Mouse (Mus musculus) ovary, adult 18-20 months (tissue): ENCODE measurements around the gene Plekhn1.

ENCODE experiments used
- DNase-seq: peaks from one replicate; pipeline ENCODE4 v3.0.0; 2022; ENCODE audit warnings: low spot score, mixed read lengths

The Plekhn1 gene

DNA sequence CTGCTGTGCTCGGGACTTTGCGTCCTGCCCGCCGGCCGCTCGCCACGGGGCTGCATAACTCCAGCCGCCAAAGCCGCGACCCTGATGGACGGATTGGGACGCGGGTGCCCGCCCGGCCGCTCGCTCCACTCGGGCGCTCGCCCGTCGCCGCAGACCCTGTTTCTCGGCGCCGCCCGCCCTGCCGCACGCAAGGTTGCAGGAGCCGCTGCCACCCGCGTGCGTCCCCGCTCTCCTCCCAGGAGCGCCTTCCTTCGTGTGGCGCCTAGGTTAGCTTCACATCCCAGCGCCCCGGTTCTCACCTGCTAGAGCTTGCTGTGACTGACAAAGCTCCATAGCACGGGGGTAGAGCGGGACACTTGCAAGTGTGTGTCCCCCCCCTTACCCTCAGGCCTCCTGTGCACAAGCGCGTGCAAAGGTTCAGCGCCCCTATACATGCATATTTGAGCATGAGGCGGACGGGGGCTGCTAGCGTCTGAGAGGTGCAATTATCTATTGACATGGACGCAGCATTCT lies at the start of gene Plekhn1:
TSS of gene Plekhn1 (minus strand) at position 157 of the 513 bp plus-strand sequence.
- peak; percentile 54 for DNase-seq

DNA sequence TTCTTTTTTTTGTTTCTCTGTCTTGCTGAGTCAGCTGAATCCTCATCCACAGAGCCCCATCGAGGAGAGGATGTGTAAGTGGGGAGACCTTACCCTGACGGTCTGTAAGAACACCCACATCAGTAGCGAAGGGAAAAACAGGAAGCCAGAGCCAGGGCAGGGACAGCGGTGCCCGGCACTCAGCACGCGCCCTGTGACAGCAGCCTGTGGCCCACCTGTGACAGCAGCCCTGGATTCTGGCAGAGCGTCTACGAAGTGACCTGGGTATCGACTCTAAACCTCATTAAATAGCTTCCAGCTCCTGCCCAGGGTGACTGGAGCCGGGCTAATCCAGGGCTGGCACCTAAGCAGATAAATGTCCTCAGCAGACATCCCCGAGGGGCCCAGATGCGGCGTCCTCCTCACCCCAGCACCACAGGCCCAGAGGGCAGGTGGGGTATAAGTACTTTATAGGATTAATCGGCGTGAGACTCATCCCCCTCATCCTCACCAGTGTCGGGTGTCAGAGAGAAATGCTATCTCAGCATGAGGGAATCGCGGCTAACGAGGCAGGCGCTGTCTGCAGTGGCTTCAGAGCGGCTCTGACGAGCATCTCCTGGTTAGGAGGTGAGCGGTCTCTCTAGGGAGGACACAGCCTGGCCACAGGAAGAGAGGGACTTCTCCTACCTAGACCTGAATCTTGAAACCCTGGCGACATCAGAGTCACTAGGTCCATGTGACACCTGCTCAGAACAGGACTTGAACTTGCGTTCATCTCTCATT lies 20.6 kb upstream of the Plekhn1 start, which contains the start of gene Samd11:
TSS of gene Samd11 (minus strand) at position 580 of the 762 bp plus-strand sequence.
- no peak for DNase-seq

DNA sequence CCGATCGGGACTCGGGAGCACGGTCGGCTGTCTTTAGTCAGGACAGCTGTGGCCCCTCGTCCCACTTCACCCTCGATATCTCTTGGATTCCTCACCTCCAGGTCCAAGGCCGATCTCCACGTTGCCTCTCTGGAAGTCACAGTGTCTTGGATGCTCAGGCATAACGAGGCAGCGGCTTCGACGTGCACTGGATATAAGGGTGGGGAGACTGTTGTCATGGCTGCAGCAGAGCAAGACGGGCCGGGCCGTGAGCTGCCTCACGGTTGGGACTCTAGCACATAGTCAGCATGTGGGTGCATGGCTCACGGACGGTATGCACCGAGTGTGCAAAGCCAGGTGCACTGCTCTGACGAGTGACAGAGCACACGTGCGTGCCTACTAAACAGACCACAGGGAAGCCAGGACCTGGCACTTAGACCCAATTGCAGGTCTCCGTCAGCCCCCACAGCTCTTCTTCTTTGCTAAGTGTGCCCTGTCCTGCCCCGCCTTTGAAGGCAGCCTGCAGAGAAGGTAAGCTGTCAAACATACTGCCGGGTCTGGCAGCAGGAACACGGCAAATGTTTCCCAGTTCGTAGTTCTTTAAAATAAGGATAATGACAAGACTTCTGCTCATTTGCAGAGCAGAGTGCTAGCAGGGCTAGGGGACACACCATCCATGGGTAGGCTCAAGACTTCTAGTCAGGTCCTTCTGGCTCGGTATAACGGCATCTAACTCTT lies 19.9 kb upstream of the Plekhn1 start:
- no peak for DNase-seq

DNA sequence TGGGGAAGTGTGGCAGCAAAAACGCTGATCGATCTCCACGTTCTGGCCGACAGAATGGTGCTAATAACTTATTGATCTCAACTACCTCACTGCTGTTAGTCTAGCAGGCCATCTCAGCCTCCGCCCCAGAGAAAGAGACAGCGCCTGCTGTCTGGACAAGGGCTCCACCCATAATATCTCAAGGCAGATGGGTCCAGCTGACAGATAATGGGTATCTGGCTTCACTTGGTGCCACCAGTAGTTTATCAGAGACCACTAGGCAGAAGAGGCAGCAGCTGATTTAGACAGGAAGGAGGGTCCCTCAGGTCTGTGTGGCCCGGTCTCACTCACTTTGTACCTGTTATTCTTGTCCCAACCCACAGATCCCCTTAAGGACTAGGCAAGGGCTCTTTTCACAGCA lies 18.4 kb upstream of the Plekhn1 start:
- no peak for DNase-seq

DNA sequence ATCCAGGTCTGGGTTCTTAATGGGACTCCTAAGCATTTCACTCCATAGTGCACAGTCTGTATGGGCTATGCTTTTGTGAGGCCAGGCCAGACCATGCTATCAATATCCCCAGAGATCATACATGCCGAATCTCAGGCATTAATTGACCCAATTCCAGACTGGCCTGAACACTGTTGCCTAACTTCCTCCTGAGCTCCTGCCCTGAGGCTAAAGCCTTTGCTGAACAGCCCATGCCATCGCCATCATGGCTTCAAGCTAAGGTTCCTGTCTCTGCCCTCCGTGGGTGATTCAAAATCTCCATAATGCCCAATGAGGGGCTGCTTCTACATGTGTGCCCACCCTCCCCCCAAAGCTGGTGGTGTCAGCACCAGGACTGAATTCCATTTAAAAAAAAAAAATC lies 18.0 kb upstream of the Plekhn1 start:
- no peak for DNase-seq

DNA sequence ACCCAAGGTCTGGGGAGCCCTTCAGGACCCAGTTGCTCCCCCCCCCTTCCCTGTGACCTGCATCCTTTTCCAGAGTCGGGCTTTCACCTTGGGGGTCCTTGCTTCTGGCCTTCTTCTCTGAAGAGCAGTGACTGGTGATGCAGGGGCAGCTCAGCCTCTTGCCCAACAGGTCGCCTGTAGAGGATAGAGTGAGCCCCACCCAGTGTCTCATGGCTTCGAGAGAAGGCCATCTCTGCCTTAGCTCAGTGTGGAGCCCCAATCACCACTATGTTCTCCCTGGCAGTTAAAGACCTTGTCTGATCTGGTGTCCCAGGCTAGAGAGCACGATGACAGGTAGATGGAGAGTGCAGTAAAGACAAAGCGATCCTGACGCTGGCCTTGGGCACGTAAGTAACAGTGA lies 17.5 kb upstream of the Plekhn1 start:
- no peak for DNase-seq

DNA sequence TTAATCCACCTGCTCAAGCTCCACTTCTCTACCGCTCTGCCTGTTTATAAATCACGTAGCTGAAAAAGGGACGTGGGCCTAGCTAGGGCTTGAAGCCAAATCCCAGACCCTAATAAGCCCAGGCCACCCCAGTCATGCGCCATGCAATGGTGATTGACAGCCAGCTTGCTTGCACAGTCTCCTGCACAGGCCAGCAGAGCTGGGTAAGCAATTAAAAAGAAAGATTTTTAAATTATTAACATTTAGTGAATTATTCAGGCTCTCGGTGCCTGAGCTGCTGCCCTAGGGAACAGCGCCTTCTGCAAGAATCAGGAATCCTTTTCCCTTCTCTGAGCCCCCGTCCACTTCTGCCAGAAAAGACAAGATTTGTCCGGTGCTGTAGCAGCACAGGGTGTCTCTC lies 16.4 kb upstream of the Plekhn1 start:
- no peak for DNase-seq

DNA sequence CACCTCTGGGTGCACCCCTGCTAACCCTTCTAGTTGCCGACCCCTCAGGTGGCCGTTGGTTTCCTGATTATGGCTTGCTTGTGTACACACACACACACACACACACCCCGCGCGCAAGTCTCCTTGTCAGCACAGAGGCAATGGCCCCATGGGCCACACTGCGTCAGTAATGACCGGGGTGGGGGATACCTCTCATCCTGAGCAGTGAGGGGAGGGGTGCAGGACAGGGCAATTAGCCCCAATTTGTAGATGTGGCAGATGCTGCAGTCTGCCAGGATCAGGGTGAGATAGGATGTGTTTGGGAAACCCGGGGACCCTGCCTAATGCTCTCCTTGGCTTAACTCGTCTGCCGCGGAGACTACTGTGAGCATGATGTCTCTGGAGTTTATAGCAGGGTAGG lies 14.9 kb upstream of the Plekhn1 start:
- DNase-seq: no peak

DNA sequence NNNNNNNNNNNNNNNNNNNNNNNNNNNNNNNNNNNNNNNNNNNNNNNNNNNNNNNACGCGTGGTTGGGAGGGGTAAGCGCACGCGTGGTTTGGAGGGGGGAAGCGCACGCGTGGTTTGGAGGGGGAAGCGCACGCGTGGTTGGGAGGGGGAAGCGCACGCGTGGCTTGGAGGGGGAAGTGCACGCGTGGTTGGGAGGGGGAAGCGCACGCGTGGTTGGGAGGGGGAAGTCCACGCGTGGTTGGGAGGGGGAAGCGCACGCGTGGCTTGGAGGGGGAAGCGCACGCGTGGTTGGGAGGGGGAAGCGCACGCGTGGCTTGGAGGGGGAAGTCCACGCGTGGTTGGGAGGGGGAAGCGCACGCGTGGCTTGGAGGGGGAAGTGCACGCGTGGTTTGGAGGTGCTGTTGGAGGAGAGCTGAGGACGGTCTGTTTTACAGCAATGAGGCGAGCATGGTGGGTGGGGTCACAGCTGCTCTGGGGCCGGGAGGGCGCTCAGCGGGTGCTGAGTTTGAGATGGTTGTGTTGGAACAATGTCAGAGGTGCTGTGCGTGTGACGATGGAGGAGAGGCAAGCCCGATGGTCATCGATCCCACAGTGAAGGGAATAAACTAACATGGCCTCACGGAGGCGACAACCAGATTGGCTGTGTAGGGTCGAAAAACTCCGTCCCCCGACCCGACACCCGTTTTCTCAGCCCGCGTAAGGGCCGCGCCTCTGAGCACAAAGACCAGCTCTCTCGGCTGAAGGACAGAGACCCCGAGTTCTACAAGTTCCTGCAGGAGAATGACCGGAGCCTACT lies 2.2 kb upstream of the Plekhn1 start:
- DNase-seq: no peak

DNA sequence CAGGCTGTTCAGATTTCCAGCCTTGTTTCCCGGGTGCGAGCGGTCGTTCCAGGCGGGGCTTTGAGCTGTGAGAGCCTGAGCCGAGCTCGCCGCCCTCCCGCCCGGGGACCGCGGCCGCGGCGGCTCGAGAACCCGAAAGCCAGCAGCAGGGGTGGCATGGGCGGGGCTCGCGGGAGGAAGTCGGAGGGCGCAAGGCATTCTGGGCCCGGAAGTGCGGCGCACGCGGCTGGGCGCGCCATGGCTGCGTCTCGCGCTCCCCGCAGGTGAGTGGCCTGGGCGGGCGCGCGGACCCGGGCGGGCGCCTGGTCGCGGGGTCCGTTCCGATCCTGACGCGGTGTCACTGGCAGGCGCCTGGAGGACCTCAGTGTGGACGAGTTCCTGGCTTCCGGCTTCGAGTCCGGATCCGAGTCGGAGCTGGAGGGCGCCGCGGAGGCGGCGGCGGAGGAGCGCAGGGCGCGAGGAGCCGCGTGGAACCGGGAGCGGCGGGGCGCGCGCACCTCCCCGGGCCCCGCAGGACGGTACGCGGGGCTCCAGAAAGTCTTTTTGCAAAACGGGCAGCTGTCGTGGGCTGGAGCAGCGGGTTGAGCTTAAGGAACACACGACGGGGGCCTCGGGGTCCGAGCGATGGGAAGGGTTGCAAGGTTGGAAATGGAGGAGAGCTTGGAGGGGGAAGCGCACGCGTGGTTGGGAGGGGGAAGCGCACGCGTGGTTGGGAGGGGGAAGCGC lies 1.3 kb upstream of the Plekhn1 start, which contains the start of gene Noc2l:
TSS of gene Noc2l (plus strand) at position 203 of the 726 bp plus-strand sequence.
- peak; percentile 81 for DNase-seq

DNA sequence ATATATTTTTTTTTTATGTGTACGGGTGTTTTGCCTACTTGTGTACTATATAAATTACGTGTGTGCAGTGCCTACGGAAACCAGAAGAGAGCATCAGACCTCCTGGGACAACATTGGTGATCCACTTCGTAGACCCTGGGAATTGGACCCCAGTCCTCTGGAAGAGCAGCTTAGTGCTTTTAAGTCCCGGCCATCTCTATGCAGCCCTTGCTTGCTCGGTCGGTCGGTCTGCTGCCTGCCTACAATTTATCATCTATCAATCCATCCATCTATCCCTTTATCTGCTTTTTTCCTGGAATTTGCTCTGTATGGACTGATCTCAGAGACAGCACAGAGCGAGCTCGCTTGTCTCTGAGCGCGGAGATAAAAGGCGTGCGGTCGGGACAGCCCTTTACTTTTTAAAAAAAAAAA lies 708 bp upstream of the Plekhn1 start:
- DNase-seq: no peak

DNA sequence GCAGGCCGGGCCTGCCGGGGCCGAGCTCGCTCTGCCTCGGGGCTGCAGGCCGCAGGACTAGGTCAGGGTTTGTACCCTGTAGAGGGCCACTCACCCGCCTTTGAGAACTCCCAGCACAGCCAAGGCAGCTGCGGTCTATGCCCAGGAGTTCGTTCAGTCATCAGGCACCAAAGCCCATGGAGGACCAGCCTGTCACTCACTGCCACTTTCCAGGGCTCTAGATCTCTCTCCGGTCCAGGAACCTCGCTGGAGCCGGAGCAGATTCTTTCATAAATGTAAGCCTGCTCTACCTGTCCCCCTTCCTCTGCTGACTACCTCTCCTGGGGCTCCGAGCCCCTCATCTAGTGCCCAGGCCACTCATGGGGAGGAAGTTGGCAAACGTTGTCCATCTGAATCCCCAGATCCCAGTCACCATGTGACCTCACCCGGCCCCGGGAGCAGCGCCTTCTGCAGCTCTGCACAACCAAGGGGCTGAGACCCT lies 596 bp downstream of the Plekhn1 start:
- DNase-seq: no peak

DNA sequence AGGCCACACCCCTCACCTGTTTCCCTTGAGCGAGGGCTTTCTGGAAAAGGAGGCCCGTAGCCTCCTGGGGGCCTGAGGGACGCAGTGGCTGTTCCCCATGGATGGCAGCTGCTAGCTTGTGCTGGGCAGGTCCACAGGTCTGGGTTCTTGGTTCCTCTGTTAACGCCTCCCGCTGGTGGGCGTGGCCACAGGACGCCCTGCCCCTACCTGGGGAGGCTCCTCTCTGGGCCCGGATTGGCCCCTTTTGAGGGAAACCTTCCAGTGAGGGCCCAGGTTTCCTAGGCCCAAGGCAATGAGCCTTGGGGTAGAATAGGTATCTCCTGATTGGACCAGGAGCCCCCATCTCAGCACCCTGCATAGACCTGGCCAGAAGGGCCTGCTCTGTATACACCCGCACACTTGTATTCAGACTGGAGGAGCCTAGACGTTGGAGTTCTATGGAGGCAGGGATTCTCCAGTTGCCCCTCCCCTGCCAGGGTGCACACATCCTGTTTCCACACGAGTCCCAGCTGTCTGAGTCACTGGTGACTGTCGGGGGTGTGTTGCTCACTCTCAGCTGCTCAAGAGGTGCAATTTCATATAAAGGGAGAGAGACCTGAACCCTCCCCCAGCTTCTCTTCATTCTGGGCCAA lies 6.1 kb downstream of the Plekhn1 start:
- no peak for DNase-seq

DNA sequence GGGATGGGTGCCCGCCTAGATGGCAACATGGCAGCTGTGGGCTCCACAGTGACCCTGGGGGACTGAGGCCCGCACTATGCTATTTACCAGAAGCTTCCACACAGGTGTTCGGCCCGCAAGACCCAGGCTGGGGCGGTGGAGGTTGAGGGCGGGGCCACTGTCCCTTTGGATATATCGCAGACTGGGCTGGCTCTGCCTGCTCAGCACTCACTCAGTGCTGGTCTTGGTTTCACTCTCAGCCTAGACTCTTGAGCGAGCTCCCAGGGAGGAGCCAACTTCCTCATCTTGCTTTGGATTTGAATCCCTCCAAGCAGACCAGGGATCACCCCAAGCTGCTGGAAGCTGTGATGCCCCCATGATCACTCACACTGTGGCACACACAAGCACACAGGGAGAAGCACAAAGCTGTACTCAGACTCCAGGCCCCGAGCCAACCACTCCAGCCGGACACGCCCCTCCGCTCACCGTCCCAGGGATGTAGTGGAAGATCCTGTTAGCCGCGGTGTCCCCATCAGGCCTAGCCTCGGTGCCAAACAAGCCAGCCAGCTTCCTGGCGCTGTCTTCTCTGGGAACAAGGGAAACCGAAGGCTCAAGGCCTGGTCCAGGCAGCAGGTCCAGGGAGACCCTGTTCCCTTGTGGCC lies 6.8 kb downstream of the Plekhn1 start:
- DNase-seq: no peak

DNA sequence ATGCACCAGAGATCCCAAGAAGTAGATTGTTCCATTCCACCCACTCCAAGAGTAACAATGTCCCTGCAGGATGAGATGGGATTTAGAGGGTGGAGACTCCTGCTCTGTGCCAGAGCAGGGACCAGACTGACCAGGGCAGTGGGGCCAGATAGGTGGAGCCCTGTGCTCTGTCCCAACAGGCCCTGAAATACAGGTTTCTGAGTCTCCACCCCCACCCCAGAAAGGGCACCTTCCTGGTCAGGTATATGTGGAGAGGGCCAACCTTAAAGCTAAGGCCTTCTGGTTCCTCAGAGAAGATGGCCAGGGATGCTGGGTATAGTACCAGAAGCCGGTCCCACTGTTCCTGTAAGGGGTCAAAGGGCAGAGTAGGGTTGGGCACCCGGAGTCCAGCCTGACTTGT lies 10.4 kb downstream of the Plekhn1 start:
- no peak for DNase-seq

DNA sequence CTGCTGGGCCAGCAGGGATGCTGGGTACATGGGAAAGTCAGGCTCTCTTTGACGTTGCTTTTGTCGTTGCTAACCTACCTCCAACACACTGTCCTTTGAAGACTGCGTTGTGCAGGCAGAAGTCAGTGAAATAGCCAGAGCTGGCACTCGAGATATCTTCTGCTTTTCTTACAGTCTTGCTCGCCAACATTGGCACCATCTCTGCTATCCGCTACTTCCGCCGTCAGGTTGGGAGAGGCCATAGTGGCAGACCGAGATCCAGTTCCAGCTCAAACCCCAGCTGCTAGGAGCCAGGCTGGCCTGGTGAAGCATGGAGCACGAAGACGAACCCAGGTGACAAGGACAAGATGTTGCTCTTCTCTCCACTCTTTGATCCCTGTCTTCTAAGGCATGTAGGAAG lies 14.7 kb downstream of the Plekhn1 start:
- no peak for DNase-seq

DNA sequence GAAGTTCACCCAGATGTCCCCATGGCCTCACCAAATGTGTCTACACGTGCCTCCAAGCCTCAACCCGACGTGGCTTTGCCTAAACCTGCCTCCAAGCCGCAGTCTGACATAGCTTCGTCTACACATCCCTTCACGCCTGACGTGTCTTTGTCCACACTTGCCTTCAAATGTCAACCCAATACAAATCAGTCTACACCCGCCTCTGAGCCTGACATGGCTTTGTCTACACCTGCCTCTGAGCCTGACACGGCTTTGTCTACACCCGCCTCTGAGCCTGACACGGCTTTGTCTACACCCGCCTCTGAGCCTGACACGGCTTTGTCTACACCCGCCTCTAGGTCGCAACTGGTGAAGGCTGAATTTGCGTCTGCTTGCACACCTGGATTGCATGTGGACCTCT lies 16.8 kb downstream of the Plekhn1 start:
- DNase-seq: no peak

DNA sequence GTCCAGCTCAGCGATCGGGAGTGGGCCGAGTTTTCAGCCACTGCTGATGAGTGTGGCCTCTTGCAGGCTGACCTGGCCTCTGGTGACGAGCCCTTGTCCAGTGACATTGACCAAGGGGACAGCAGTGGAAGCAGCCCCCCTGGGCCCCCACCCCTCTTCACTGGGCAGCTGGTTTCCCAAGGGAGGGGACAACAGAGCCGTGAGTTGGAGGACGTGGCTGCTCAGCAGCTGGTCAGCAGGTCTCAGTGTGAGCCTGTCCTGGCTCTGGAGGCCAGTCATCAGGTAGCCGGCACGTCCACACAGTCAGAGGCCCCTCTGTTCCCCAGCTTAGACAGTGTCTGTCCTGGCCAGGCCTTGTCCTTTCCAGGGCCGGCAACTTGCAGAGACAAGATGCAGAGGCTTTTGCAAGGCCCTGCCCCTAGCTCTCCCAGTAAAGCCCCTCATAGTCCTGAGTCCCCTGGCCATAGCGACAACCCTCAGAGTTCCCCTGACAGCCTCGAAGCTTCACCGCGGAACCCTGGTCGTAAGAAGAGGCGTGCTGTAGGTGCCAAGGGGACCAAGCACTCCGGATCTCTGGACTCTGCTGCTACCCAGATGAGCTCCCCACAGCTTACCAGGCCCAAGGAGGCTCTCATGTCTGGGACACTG lies 17.5 kb downstream of the Plekhn1 start:
- no peak for DNase-seq

DNA sequence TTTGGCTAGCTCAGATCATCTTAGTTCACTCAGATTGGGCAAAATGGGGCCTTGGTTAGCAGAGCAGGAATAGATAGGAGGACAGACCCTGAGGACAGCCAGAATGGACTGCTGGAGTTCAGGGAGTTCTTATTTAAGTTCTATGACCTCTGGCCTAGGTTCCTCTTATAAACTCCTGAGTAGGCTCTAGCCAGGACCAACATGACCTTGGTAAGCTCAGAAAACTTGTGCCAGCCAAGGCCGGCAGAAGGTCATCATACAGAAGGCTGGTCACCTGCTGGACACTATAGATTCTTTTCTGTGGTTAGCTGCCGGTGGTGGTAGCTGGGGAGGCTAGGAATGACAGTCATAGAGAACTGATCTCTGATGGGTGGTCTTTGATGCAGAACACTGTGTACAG lies 18.5 kb downstream of the Plekhn1 start:
- DNase-seq: no peak

DNA sequence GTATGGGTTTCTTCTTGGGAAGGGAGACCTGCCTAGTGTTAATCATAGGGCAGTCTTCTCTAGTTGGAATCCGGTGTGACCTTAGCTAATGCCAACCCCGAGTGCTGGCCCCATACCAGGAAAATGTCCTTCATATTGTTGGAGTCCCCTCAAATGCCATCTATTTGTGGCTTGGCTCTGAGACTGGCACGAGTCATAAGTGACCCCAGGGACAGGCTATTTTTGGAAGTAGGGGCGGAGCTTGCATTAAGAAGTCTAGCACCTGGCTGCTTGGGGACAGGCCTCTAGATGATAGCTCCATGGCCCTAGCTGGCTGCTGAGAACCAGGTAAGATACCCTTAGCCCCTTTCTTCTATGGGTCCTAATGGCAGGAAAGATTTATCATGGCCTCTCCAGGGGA lies 19.0 kb downstream of the Plekhn1 start, which contains the start of gene Perm1:
TSS of gene Perm1 (plus strand) at position 220 of the 400 bp plus-strand sequence.
- DNase-seq: no peak
